Mouse (Mus musculus) R1 (cell line): ENCODE measurements at regions not wholly inside any gene's neighbourhood (a gene's known extent, or its start where the extent isn't known, plus 50 kb on each side); places are given as distances from the start of the nearest gene placed in this dataset.
A peak's percentile ranks its signal among the peaks of the same experiment; 100 is the strongest.

Experiments
- DNase-seq: peaks from one replicate; pipeline ENCODE4 v3.0.0-alpha.2; 2018; ENCODE audit warnings: low read depth, low spot score

- peak; percentile 37 for DNase-seq
Measured at GRCm38 (mm10) chr14:58253369-58253968, 183.1 kb downstream of the Fgf9 start.

GRCm38 (mm10) chr14:58225869-58226268 lies 155.5 kb downstream of the Fgf9 start:
- peak; percentile 30 for DNase-seq

GRCm38 (mm10) chr14:58224419-58224818 lies 154.1 kb downstream of the Fgf9 start:
- DNase-seq: no peak

- DNase-seq: no peak
Measured at GRCm38 (mm10) chr14:58208401-58208800, 138.1 kb downstream of the Fgf9 start.

- DNase-seq: no peak
Measured at GRCm38 (mm10) chr14:58202607-58203295, 132.4 kb downstream of the Fgf9 start.

GRCm38 (mm10) chr14:58189948-58190347 lies 119.6 kb downstream of the Fgf9 start:
- no peak for DNase-seq

GRCm38 (mm10) chr14:58182869-58183268 lies 112.5 kb downstream of the Fgf9 start:
- DNase-seq: peak; percentile 48

GRCm38 (mm10) chr14:58180724-58181123 lies 110.4 kb downstream of the Fgf9 start:
- no peak for DNase-seq

GRCm38 (mm10) chr14:58175651-58176363 lies 105.5 kb downstream of the Fgf9 start:
- DNase-seq: no peak

- DNase-seq: no peak
Measured at GRCm38 (mm10) chr14:58174512-58174911, 104.2 kb downstream of the Fgf9 start.

- no peak for DNase-seq
Measured at GRCm38 (mm10) chr14:58168920-58169319, 98.6 kb downstream of the Fgf9 start.
